Mouse (Mus musculus): ENCODE data around the gene Tbc1d25. TPM values are rescaled to one million over a fixed set of nuclear protein-coding genes. Genes with fewer than 3 reads are reported as not detected.

The Tbc1d25 gene
- polyA plus RNA-seq, 1 experiment from 2014 or later: 7.8 TPM

- ATAC-seq: no peak
- H3K9me3 ChIP-seq (ENCODE audit: low read length): no peaks in the 10 kb centered on the region
- TF ChIP-seq EP300 (IDR thresholded peaks at IDR 0.05): no peak
- no peak for TF ChIP-seq CTCF (IDR thresholded peaks at IDR 0.05)
- no peak for DNase-seq (ENCODE audit: low spot score)
- no peaks in the 10 kb centered on the region for H3K27me3 ChIP-seq (replicated peaks; ENCODE audit: insufficient read depth, low read length)
- peak overlapping the region; percentile 43 for H3K4me3 ChIP-seq (ENCODE audit: low read depth, low read length)
- H3K9ac ChIP-seq (replicated peaks; ENCODE audit: low read depth): no peak overlapping the region
- no peaks in the 10 kb centered on the region for H3K36me3 ChIP-seq (ENCODE audit: insufficient read depth, low read length)
- no peaks in the 10 kb centered on the region for H3K4me1 ChIP-seq (ENCODE audit: insufficient read depth, low read depth, low read length)
- H3K27ac ChIP-seq (ENCODE audit: low read length): no peak overlapping the region
- 45% methylated on average over 7 of the region's 7 CpGs for WGBS
- peak overlapping the region; percentile 61 for H3K4me2 ChIP-seq (replicated peaks; ENCODE audit: low read depth, low read length)
Measured at GRCm38 (mm10) chrX:8205551-8205950, 29.6 kb upstream of the Tbc1d25 start.

GRCm38 (mm10) chrX:8205088-8205487, 29.1 kb upstream of the Tbc1d25 start:
- ATAC-seq: no peak
- Histone ChIP-seq H3K4me1 (ENCODE audit: insufficient read depth, low read depth, low read length) (no peaks in the 10 kb centered on the region), H3K27ac (ENCODE audit: low read length) (no peak overlapping the region), H3K9me3 (ENCODE audit: low read length) (no peaks in the 10 kb centered on the region), H3K36me3 (ENCODE audit: insufficient read depth, low read length) (no peaks in the 10 kb centered on the region), H3K9ac (replicated peaks; ENCODE audit: low read depth) (no peak overlapping the region), H3K4me3 (ENCODE audit: low read depth, low read length) (no peak overlapping the region), H3K27me3 (replicated peaks; ENCODE audit: insufficient read depth, low read length) (no peaks in the 10 kb centered on the region), H3K4me2 (replicated peaks; ENCODE audit: low read depth, low read length) (no peak overlapping the region)
- TF ChIP-seq CTCF (IDR thresholded peaks at IDR 0.05) (no peak), EP300 (IDR thresholded peaks at IDR 0.05) (no peak)
- WGBS: 58% methylated on average over 4 of the region's 4 CpGs
- no peak for DNase-seq (ENCODE audit: low spot score)

- Histone ChIP-seq H3K36me3 (ENCODE audit: insufficient read depth, low read length) (no peaks in the 10 kb centered on the region), H3K4me3 (ENCODE audit: low read depth, low read length) (no peak overlapping the region), H3K4me1 (ENCODE audit: insufficient read depth, low read depth, low read length) (no peaks in the 10 kb centered on the region), H3K4me2 (replicated peaks; ENCODE audit: low read depth, low read length) (no peak overlapping the region), H3K27ac (ENCODE audit: low read length) (no peak overlapping the region), H3K9me3 (ENCODE audit: low read length) (no peaks in the 10 kb centered on the region), H3K9ac (replicated peaks; ENCODE audit: low read depth) (no peak overlapping the region), H3K27me3 (replicated peaks; ENCODE audit: insufficient read depth, low read length) (no peaks in the 10 kb centered on the region)
- TF ChIP-seq CTCF (IDR thresholded peaks at IDR 0.05) (no peak), EP300 (IDR thresholded peaks at IDR 0.05) (no peak)
- ATAC-seq (no peak), DNase-seq (ENCODE audit: low spot score) (no peak)
- 84% methylated on average over 10 of the region's 10 CpGs for WGBS
Measured at GRCm38 (mm10) chrX:8204076-8204475, 28.1 kb upstream of the Tbc1d25 start.

GRCm38 (mm10) chrX:8203105-8203504, 27.1 kb upstream of the Tbc1d25 start:
- TF ChIP-seq EP300 (IDR thresholded peaks at IDR 0.05) (no peak), CTCF (IDR thresholded peaks at IDR 0.05) (no peak)
- H3K4me3 ChIP-seq (ENCODE audit: low read depth, low read length): no peak overlapping the region
- ATAC-seq (no peak), DNase-seq (ENCODE audit: low spot score) (no peak)
- no peak overlapping the region for H3K4me2 ChIP-seq (replicated peaks; ENCODE audit: low read depth, low read length)
- H3K9ac ChIP-seq (replicated peaks; ENCODE audit: low read depth): no peak overlapping the region
- H3K4me1 ChIP-seq (ENCODE audit: insufficient read depth, low read depth, low read length): no peaks in the 10 kb centered on the region
- no peaks in the 10 kb centered on the region for H3K9me3 ChIP-seq (ENCODE audit: low read length)
- no peak overlapping the region for H3K27ac ChIP-seq (ENCODE audit: low read length)
- H3K27me3 ChIP-seq (replicated peaks; ENCODE audit: insufficient read depth, low read length): no peaks in the 10 kb centered on the region
- H3K36me3 ChIP-seq (ENCODE audit: insufficient read depth, low read length): no peaks in the 10 kb centered on the region
- WGBS: 90% methylated on average over 14 of the region's 14 CpGs

GRCm38 (mm10) chrX:8193419-8193723, 17.4 kb upstream of the Tbc1d25 start, which contains the start of gene Ebp:
Ebp (minus strand) TSS chrX:8193512.
- TF ChIP-seq EP300 (IDR thresholded peaks at IDR 0.05): no peak
- no peak for TF ChIP-seq CTCF (IDR thresholded peaks at IDR 0.05)
- Histone ChIP-seq H3K27ac (ENCODE audit: low read length) (0 out of 2 replicates have a peak within 1 kb of the TSS, but pooled peaks have one; percentile 2), H3K4me3 (ENCODE audit: low read depth, low read length) (peak within 1 kb of the TSS; percentile 51), H3K27me3 (replicated peaks; ENCODE audit: insufficient read depth, low read length) (no peaks in the 10 kb centered on the region), H3K4me2 (replicated peaks; ENCODE audit: low read depth, low read length) (peak within 1 kb of the TSS; percentile 62), H3K36me3 (ENCODE audit: insufficient read depth, low read length) (no peaks in the 10 kb centered on the region), H3K9ac (replicated peaks; ENCODE audit: low read depth) (peak within 1 kb of the TSS; percentile 26; the same call in 1 of the 2 replicates), H3K4me1 (ENCODE audit: insufficient read depth, low read depth, low read length) (no peaks in the 10 kb centered on the region), H3K9me3 (ENCODE audit: low read length) (no peaks in the 10 kb centered on the region)
- ATAC-seq (peak; percentile 13; the same call in 1 of the 2 replicates), DNase-seq (ENCODE audit: low spot score) (no peak)
- whole genome bisulfite sequencing: 20% methylated on average over 10 of the region's 10 CpGs

GRCm38 (mm10) chrX:8192640-8193418, 16.8 kb upstream of the Tbc1d25 start:
- peak overlapping the region; percentile 62 for H3K4me2 ChIP-seq (replicated peaks; ENCODE audit: low read depth, low read length)
- no peak; the same call in 1 of the 2 replicates for TF ChIP-seq CTCF (IDR thresholded peaks at IDR 0.05)
- TF ChIP-seq EP300 (IDR thresholded peaks at IDR 0.05): no peak
- no peaks in the 10 kb centered on the region for H3K9me3 ChIP-seq (ENCODE audit: low read length)
- DNase-seq (ENCODE audit: low spot score) (peak; percentile 87), ATAC-seq (peak; percentile 99)
- H3K4me3 ChIP-seq (ENCODE audit: low read depth, low read length): peak overlapping the region; percentile 51
- peak overlapping the region; percentile 26; the same call in 1 of the 2 replicates for H3K9ac ChIP-seq (replicated peaks; ENCODE audit: low read depth)
- 9% methylated on average over 29 of the region's 38 CpGs for WGBS
- no peaks in the 10 kb centered on the region for H3K4me1 ChIP-seq (ENCODE audit: insufficient read depth, low read depth, low read length)
- H3K36me3 ChIP-seq (ENCODE audit: insufficient read depth, low read length): no peaks in the 10 kb centered on the region
- no peaks in the 10 kb centered on the region for H3K27me3 ChIP-seq (replicated peaks; ENCODE audit: insufficient read depth, low read length)
- 0 out of 2 replicates have a peak overlapping the region, but pooled peaks have one; percentile 2 for H3K27ac ChIP-seq (ENCODE audit: low read length)

Data from lung, postnatal 0 days (tissue).